Mouse (Mus musculus): Measurements from ENCODE around the gene Kdelc1. TPM values are rescaled to one million over a fixed set of nuclear protein-coding genes. Genes with fewer than 3 reads are reported as not detected.
A peak's percentile ranks its signal among the peaks of the same experiment; 100 is the strongest.

Gene Kdelc1
- polyA plus RNA-seq, 1 experiment from 2014 or later: 26.0 TPM

GRCm38 (mm10) chr1:44102259-44102717 is 16.3 kb downstream of the Kdelc1 start, which contains the start of gene Tex30:
TSS of gene Tex30 (minus strand) at chr1:44102441.
- WGBS: under 1% methylated on average over 39 of the region's 55 CpGs
- Histone ChIP-seq H3K27ac (ENCODE audit: low read length) (peak within 1 kb of the TSS; percentile 74), H3K4me1 (ENCODE audit: control insufficient read depth, insufficient read depth, low read length) (peaks cover 13% of the 10 kb centered on the region), H3K9ac (ENCODE audit: low read depth, low read length) (peak within 1 kb of the TSS; percentile 77), H3K9me3 (replicated peaks; ENCODE audit: control insufficient read depth, low read length, poor library complexity, severe bottlenecking) (no peaks in the 10 kb centered on the region), H3K36me3 (ENCODE audit: control insufficient read depth, insufficient read depth, low read length) (0 out of 2 replicates have a peak, but pooled peaks cover 4% of the 10 kb centered on the region), H3K4me3 (ENCODE audit: low read depth, low read length) (peak within 1 kb of the TSS; percentile 87), H3K27me3 (ENCODE audit: control insufficient read depth, insufficient read depth, low read depth, low read length) (no peaks in the 10 kb centered on the region), H3K4me2 (ENCODE audit: low read length) (peak within 1 kb of the TSS; percentile 75)
- peak; percentile 99 for ATAC-seq

- peaks cover 13% of the 10 kb centered on the region for H3K4me1 ChIP-seq (ENCODE audit: control insufficient read depth, insufficient read depth, low read length)
- no peaks in the 10 kb centered on the region for H3K9me3 ChIP-seq (replicated peaks; ENCODE audit: control insufficient read depth, low read length, poor library complexity, severe bottlenecking)
- H3K9ac ChIP-seq (ENCODE audit: low read depth, low read length): peak overlapping the region; percentile 77
- H3K27me3 ChIP-seq (ENCODE audit: control insufficient read depth, insufficient read depth, low read depth, low read length): no peaks in the 10 kb centered on the region
- peak overlapping the region; percentile 74 for H3K27ac ChIP-seq (ENCODE audit: low read length)
- H3K4me3 ChIP-seq (ENCODE audit: low read depth, low read length): peak overlapping the region; percentile 87
- under 1% methylated on average over 51 of the region's 55 CpGs for WGBS
- 0 out of 2 replicates have a peak, but pooled peaks cover 4% of the 10 kb centered on the region for H3K36me3 ChIP-seq (ENCODE audit: control insufficient read depth, insufficient read depth, low read length)
- peak; percentile 85 for ATAC-seq
- peak overlapping the region; percentile 75 for H3K4me2 ChIP-seq (ENCODE audit: low read length)
Measured at GRCm38 (mm10) chr1:44101448-44102225, 17.0 kb downstream of the Kdelc1 start.

GRCm38 (mm10) chr1:44064625-44065024 is 54.0 kb downstream of the Kdelc1 start:
- H3K27ac ChIP-seq (ENCODE audit: low read length): no peak overlapping the region
- H3K9ac ChIP-seq (ENCODE audit: low read depth, low read length): no peak overlapping the region
- no peak overlapping the region for H3K4me3 ChIP-seq (ENCODE audit: low read depth, low read length)
- H3K36me3 ChIP-seq (ENCODE audit: control insufficient read depth, insufficient read depth, low read length): no peaks in the 10 kb centered on the region
- H3K4me2 ChIP-seq (ENCODE audit: low read length): no peak overlapping the region
- ATAC-seq: no peak
- H3K4me1 ChIP-seq (ENCODE audit: control insufficient read depth, insufficient read depth, low read length): no peaks in the 10 kb centered on the region
- no peaks in the 10 kb centered on the region for H3K27me3 ChIP-seq (ENCODE audit: control insufficient read depth, insufficient read depth, low read depth, low read length)
- no peaks in the 10 kb centered on the region for H3K9me3 ChIP-seq (replicated peaks; ENCODE audit: control insufficient read depth, low read length, poor library complexity, severe bottlenecking)
- WGBS: 0% methylated on average over 1 of the region's 1 CpGs

DNA sequence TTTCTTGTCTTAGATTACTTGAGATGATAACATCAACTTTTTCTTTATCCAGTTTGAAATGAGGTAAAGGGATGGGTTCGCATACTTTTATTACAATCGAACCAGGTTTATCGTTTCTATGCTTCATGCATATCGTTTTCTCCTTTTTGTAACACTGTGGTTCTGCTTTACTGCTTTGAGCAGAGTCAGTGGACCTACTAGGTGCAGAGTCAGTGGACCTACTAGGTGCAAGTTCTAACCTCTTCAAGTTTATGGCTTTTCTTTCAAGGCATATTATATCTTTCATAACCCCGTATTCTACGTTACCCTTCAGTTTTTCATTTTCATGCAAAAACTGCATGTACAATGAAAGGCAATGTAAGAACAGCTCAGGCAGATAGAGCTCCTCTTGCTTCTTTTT is 55.2 kb downstream of the Kdelc1 start:
- no peaks in the 10 kb centered on the region for H3K27me3 ChIP-seq (ENCODE audit: control insufficient read depth, insufficient read depth, low read depth, low read length)
- no peak overlapping the region for H3K4me3 ChIP-seq (ENCODE audit: low read depth, low read length)
- H3K4me2 ChIP-seq (ENCODE audit: low read length): no peak overlapping the region
- no peaks in the 10 kb centered on the region for H3K9me3 ChIP-seq (replicated peaks; ENCODE audit: control insufficient read depth, low read length, poor library complexity, severe bottlenecking)
- H3K9ac ChIP-seq (ENCODE audit: low read depth, low read length): no peak overlapping the region
- ATAC-seq: no peak
- no peaks in the 10 kb centered on the region for H3K36me3 ChIP-seq (ENCODE audit: control insufficient read depth, insufficient read depth, low read length)
- H3K27ac ChIP-seq (ENCODE audit: low read length): no peak overlapping the region
- no peaks in the 10 kb centered on the region for H3K4me1 ChIP-seq (ENCODE audit: control insufficient read depth, insufficient read depth, low read length)
- WGBS: 97% methylated on average over 6 of the region's 6 CpGs

GRCm38 (mm10) chr1:44061836-44062235 is 56.8 kb downstream of the Kdelc1 start, which contains the start of gene Gm8251:
TSS of gene Gm8251 (minus strand) at chr1:44061936.
- no peak within 1 kb of the TSS for H3K4me2 ChIP-seq (ENCODE audit: low read length)
- no peaks in the 10 kb centered on the region for H3K36me3 ChIP-seq (ENCODE audit: control insufficient read depth, insufficient read depth, low read length)
- no peaks in the 10 kb centered on the region for H3K9me3 ChIP-seq (replicated peaks; ENCODE audit: control insufficient read depth, low read length, poor library complexity, severe bottlenecking)
- no peak within 1 kb of the TSS for H3K9ac ChIP-seq (ENCODE audit: low read depth, low read length)
- no peak for ATAC-seq
- no peak within 1 kb of the TSS for H3K4me3 ChIP-seq (ENCODE audit: low read depth, low read length)
- H3K4me1 ChIP-seq (ENCODE audit: control insufficient read depth, insufficient read depth, low read length): no peaks in the 10 kb centered on the region
- no peaks in the 10 kb centered on the region for H3K27me3 ChIP-seq (ENCODE audit: control insufficient read depth, insufficient read depth, low read depth, low read length)
- 95% methylated on average over 2 of the region's 2 CpGs for WGBS
- no peak within 1 kb of the TSS for H3K27ac ChIP-seq (ENCODE audit: low read length)

- ATAC-seq: no peak
- no peaks in the 10 kb centered on the region for H3K9me3 ChIP-seq (replicated peaks; ENCODE audit: control insufficient read depth, low read length, poor library complexity, severe bottlenecking)
- no peak overlapping the region for H3K9ac ChIP-seq (ENCODE audit: low read depth, low read length)
- H3K4me3 ChIP-seq (ENCODE audit: low read depth, low read length): no peak overlapping the region
- WGBS: 86% methylated on average over 3 of the region's 3 CpGs
- H3K4me2 ChIP-seq (ENCODE audit: low read length): no peak overlapping the region
- H3K27ac ChIP-seq (ENCODE audit: low read length): no peak overlapping the region
- no peaks in the 10 kb centered on the region for H3K27me3 ChIP-seq (ENCODE audit: control insufficient read depth, insufficient read depth, low read depth, low read length)
- H3K36me3 ChIP-seq (ENCODE audit: control insufficient read depth, insufficient read depth, low read length): no peaks in the 10 kb centered on the region
- no peaks in the 10 kb centered on the region for H3K4me1 ChIP-seq (ENCODE audit: control insufficient read depth, insufficient read depth, low read length)
Measured at GRCm38 (mm10) chr1:44057805-44058204, 60.8 kb downstream of the Kdelc1 start.

Other genes with a start within 250 kb of the Kdelc1 start
- 58.2 and 59.0 TPM in 2 replicates for gene Tpp2, start 185.2 kb downstream of the Kdelc1 start, polyA plus RNA-seq (2015; fragmentation: Nextera tagmentation; extraction: Ambion mirVana)
- 3.0 and 3.2 TPM in 2 replicates for gene Mettl21c, start 98.8 kb downstream of the Kdelc1 start, polyA plus RNA-seq (2015; fragmentation: Nextera tagmentation; extraction: Ambion mirVana)
- gene Gm8251, start 56.9 kb downstream of the Kdelc1 start, polyA plus RNA-seq (2015; fragmentation: Nextera tagmentation; extraction: Ambion mirVana): 0.04 TPM in 1 of 2 replicates, not detected in the other
- gene Tex30, start 16.4 kb downstream of the Kdelc1 start, polyA plus RNA-seq (2015; fragmentation: Nextera tagmentation; extraction: Ambion mirVana): 39.7 and 43.5 TPM in 2 replicates
- 29.7 and 31.4 TPM in 2 replicates for gene Bivm, start 149 bp upstream of the Kdelc1 start, polyA plus RNA-seq (2015; fragmentation: Nextera tagmentation; extraction: Ambion mirVana)
- gene Ercc5, start 28.9 kb upstream of the Kdelc1 start, polyA plus RNA-seq (2015; fragmentation: Nextera tagmentation; extraction: Ambion mirVana): 28.6 and 33.2 TPM in 2 replicates
- gene Mettl21e, start 100.2 kb upstream of the Kdelc1 start, polyA plus RNA-seq (2015; fragmentation: Nextera tagmentation; extraction: Ambion mirVana): not detected in 2 replicates